Mouse (Mus musculus) hindbrain, postnatal 0 days (tissue): Measurements from ENCODE around the gene Fgf18. TPM values are rescaled to one million over a fixed set of nuclear protein-coding genes. Genes with fewer than 3 reads are reported as not detected.

Experiments
- ATAC-seq: fragments of 200-750 bp; cut with Nextera tagmentation; 2 replicates; pipeline ENCODE4 v1.8.0; 2017; ENCODE audit warnings: mild to moderate bottlenecking, moderate TSS enrichment, moderate library complexity
- DNase-seq: peaks from one replicate; pipeline ENCODE4 v3.0.0-alpha.2; 2015; ENCODE audit warnings: low spot score
- H3K27ac ChIP-seq: fragments of 300-500 bp; sonication (generic); 2 replicates; pipeline ENCODE4 v1.5.1; 2014; ENCODE audit warnings: mild to moderate bottlenecking
- H3K27me3 ChIP-seq: fragments of 300-500 bp; sonication (generic); 2 replicates; pipeline ENCODE4 v1.6.1; 2014; ENCODE audit warnings: low read length, mixed read lengths; ENCODE audit not compliant: insufficient read depth
- H3K36me3 ChIP-seq: fragments of 300-500 bp; sonication (generic); 2 replicates; pipeline ENCODE4 v1.6.1; 2014; ENCODE audit warnings: low read length, mixed read lengths; ENCODE audit not compliant: insufficient read depth
- H3K4me1 ChIP-seq: fragments of 300-500 bp; sonication (generic); 2 replicates; pipeline ENCODE4 v1.6.1; 2014; ENCODE audit warnings: antibody characterized with exemption, low read length, mixed read lengths; ENCODE audit not compliant: insufficient read depth
- H3K4me2 ChIP-seq: fragments of 300-500 bp; sonication (generic); 2 replicates; pipeline ENCODE4 v1.6.1; 2014; ENCODE audit warnings: low read depth, mild to moderate bottlenecking, low read length, moderate library complexity, mixed read lengths
- H3K4me3 ChIP-seq: fragments of 300-500 bp; sonication (generic); 2 replicates; pipeline ENCODE4 v1.5.1; 2014; ENCODE audit warnings: low read length
- H3K9ac ChIP-seq: fragments of 300-500 bp; sonication (generic); replicated peaks from 2 replicates; pipeline ENCODE4 v1.6.1; 2014; ENCODE audit warnings: mild to moderate bottlenecking, low read length, moderate library complexity, mixed read lengths
- H3K9me3 ChIP-seq: fragments of 300-500 bp; sonication (generic); 2 replicates; pipeline ENCODE4 v1.6.1; 2016; ENCODE audit warnings: low read length, mixed read lengths
- CTCF ChIP-seq: IDR thresholded peaks from 2 replicates; pipeline ENCODE4 v1.5.1; 2016; ENCODE audit warnings: antibody characterized with exemption, control low read depth, low read depth
- WGBS: fragments of 180-500 bp; shearing (Covaris S2); extraction: QIAGEN DNeasy Blood & Tissue Kit; methylation state at CpG from one replicate; pipeline ENCODE4 v1.1.7; 2014; 5-methylcytosine and 5-hydroxymethylcytosine counted together
- polyA plus RNA-seq: library from polyadenylated mRNA; unstranded; fragments of >200 nt; fragmentation: Nextera tagmentation; extraction: Ambion mirVana; gene quantifications from 2 replicates; pipeline ENCODE4 v1.2.1, GENCODE M21; 2015
- total RNA-seq: library from RNA; depleted of rRNA; stranded (reverse); fragments of >200 nt; gene quantifications from 2 replicates; pipeline ENCODE4 v1.2.3, GENCODE M21; 2014

Fgf18 gene
- total and polyA plus RNA-seq, 2 experiments from 2014 or later = 6.3 to 10.3 TPM

DNA sequence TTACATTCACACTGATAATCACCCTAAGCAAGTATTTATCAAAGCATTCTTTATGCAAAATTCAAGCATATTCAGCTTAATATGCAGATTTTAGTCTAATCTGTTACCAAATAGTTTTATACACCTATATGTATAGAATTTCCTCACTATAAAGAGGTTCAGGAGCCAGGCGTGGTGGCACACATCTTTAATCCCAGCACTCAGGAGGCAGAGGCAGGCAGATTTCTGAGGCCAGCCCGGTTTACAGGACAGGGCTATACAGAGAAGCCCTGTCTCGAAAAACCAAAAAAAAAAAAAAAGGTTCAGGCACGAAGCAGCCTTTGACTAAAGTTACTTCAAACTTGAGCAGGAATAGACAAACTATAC is 4.6 kb upstream of the Fgf18 start:
- no peak overlapping the region for H3K9ac ChIP-seq
- no peaks in the 10 kb centered on the region for H3K9me3 ChIP-seq
- no peak overlapping the region for H3K4me3 ChIP-seq
- no peak for TF ChIP-seq CTCF
- no peak overlapping the region for H3K4me2 ChIP-seq
- no peak for ATAC-seq
- no peak overlapping the region for H3K27ac ChIP-seq
- H3K4me1 ChIP-seq = no peaks in the 10 kb centered on the region
- whole genome bisulfite sequencing = 83% methylated on average over 4 of the region's 4 CpGs
- no peak for DNase-seq
- H3K27me3 ChIP-seq = no peaks in the 10 kb centered on the region
- peaks cover 47% of the 10 kb centered on the region for H3K36me3 ChIP-seq

DNA sequence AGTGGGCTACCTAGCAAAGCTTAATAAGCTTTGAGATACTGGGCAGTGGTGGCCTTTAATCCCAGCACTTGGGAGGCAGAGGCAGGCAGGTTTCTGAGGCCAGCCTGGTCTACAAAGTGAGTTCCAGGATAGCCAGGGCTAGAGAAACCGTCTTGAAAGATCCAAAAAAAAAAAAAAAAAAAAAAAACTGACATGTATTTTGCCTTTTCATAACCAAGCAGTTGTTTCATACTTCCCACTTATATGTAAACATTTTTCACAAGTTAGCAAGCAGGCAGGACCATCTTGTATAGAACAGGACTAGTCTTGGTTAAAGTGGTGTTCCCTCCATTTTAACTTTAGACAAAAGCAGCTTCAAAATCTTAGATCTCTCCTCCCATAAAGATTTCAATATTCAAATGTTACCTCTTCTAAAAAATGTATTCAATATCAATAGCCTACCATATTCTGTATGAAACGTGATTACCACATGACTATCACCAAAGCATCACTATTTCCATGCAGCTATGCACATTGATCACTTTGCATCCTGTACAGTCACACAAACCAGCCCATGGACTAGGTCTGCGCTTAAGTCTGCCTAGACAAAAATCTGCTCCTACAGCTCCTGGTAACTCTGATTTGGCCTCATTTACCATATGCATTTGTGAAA is 4.1 kb upstream of the Fgf18 start:
- no peak overlapping the region for H3K4me2 ChIP-seq
- H3K27ac ChIP-seq = no peak overlapping the region
- H3K9ac ChIP-seq = no peak overlapping the region
- no peaks in the 10 kb centered on the region for H3K27me3 ChIP-seq
- no peak overlapping the region for H3K4me3 ChIP-seq
- peaks cover 42% of the 10 kb centered on the region for H3K36me3 ChIP-seq
- DNase-seq = no peak
- no peak for ATAC-seq
- 79% methylated on average over 3 of the region's 3 CpGs for WGBS
- H3K4me1 ChIP-seq = no peaks in the 10 kb centered on the region
- no peak for TF ChIP-seq CTCF
- H3K9me3 ChIP-seq = no peaks in the 10 kb centered on the region

DNA sequence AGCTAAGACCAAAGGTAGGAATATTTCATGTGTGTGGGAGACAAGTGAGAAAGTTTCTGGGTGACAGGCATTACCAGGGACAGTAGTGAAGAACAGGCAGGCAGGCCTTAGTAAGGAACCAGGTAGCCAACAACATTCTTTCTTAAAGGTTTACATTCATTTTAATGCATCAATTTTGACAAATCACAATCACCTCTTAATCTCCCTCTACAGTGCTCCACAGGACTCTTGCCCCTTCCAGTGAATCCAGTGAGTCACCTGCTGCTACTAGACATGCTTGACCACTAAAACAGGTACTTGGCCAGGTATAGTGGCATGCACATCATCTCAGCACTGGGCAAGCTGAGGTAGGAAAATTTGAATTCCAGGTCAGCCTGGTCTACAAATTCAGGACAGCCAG is 3.2 kb upstream of the Fgf18 start:
- H3K4me2 ChIP-seq = no peak overlapping the region
- 0 out of 2 replicates have a peak, but pooled peaks cover 3% of the 10 kb centered on the region for H3K4me1 ChIP-seq
- peaks cover 37% of the 10 kb centered on the region for H3K36me3 ChIP-seq
- no peaks in the 10 kb centered on the region for H3K27me3 ChIP-seq
- no peak for TF ChIP-seq CTCF
- ATAC-seq (no peak), DNase-seq (no peak)
- H3K9ac ChIP-seq = no peak overlapping the region
- H3K9me3 ChIP-seq = no peaks in the 10 kb centered on the region
- H3K27ac ChIP-seq = no peak overlapping the region
- no peak overlapping the region for H3K4me3 ChIP-seq

DNA sequence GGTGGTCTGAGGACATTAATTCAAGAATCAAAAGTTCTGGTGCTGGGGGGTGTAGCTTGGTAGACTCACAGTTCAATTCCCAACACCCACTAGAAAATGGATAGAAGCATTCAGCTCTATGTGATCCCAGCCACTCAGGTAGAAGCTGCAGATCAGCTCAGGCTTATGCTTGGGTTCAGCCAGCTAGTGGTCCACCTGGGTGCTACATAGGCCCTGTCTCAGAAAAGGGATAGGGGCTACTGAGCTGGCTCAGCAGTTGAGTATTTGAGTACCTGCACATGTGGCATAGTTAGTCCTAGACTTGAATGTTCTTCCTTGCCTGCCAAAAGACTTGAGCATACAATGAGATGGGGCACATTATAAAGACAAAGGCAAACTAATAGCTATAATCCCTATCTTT is 2.3 kb upstream of the Fgf18 start:
- H3K36me3 ChIP-seq = peaks cover 32% of the 10 kb centered on the region
- no peaks in the 10 kb centered on the region for H3K9me3 ChIP-seq
- no peak overlapping the region for H3K4me2 ChIP-seq
- no peak for DNase-seq
- H3K27me3 ChIP-seq = no peaks in the 10 kb centered on the region
- TF ChIP-seq CTCF = no peak
- ATAC-seq = no peak
- H3K4me1 ChIP-seq = 0 out of 2 replicates have a peak, but pooled peaks cover 3% of the 10 kb centered on the region
- H3K9ac ChIP-seq = no peak overlapping the region
- no peak overlapping the region for H3K27ac ChIP-seq
- no peak overlapping the region for H3K4me3 ChIP-seq

DNA sequence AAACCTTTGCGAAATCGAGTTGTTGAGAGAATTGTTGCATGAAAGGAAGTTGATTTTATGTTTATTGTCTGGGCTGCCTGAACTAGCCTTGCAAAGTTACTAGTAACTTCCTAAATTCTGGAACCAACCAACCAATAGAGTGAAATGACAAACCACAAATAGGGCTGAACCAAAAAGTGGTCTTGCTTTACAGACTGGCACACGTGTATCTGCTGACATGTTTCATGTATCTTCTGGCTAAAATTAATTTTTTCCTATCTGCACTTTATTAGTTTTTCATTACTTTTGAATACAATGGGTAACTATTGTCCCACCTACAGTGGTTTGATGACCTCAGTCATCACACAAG is 1.9 kb upstream of the Fgf18 start:
- Histone ChIP-seq H3K4me1 (0 out of 2 replicates have a peak, but pooled peaks cover 3% of the 10 kb centered on the region), H3K27me3 (no peaks in the 10 kb centered on the region), H3K36me3 (peaks cover 31% of the 10 kb centered on the region), H3K9me3 (no peaks in the 10 kb centered on the region), H3K4me3 (no peak overlapping the region), H3K27ac (no peak overlapping the region), H3K4me2 (no peak overlapping the region), H3K9ac (no peak overlapping the region)
- 32% methylated on average over 3 of the region's 3 CpGs for WGBS
- TF ChIP-seq CTCF = no peak
- DNase-seq (no peak), ATAC-seq (no peak)

DNA sequence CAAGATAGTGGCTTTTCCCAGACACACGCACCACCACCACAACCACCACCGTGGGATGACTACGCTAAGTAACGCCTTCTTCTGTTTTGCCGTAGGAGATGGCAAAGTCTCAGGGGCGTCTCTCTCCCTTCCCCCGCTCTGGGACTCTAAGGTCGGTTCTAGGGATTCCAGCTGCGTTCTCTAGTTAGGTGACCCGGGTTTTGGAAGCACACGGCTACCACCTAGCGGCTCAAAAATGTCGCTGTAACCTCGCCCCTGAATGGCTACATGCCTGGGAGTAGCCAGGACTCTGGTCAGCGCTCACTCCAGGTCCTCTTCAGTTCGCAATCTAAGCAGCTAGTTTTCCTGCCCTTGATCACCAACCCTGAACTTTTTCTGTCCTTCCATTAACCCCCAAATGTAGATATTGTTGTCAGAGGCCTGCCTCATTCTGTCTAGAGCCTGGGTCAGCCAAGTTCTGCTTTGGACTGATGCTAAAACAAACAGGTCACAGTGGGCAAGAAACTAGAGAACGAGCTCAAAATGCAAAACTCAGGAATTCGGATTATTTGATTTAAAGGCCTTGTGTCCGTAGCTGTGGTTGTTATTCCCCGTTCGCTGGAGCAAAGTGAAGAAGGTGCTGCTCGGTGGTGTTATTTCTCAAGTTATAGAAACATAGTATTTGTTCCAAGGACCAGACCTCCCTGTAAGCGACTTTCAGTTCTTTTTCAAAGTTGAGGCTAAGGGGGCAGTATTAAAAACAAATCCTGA is 1.3 kb upstream of the Fgf18 start:
- 0 out of 2 replicates have a peak, but pooled peaks cover 3% of the 10 kb centered on the region for H3K4me1 ChIP-seq

More for the DNA sequence above, 1.3 kb upstream of the Fgf18 start:
- WGBS = 7% methylated on average over 23 of the region's 23 CpGs
- H3K4me3 ChIP-seq = peak overlapping the region; percentile 63
- H3K36me3 ChIP-seq = peaks cover 27% of the 10 kb centered on the region
- peak overlapping the region; percentile 74 for H3K27ac ChIP-seq
- peak overlapping the region; percentile 72 for H3K4me2 ChIP-seq
- TF ChIP-seq CTCF = peak; percentile 88
- no peaks in the 10 kb centered on the region for H3K9me3 ChIP-seq
- no peaks in the 10 kb centered on the region for H3K27me3 ChIP-seq
- 0 out of 2 replicates have a peak overlapping the region, but pooled peaks have one; percentile 58 for H3K9ac ChIP-seq
- peak; percentile 93 for DNase-seq
- peak; percentile 73 for ATAC-seq
